Mouse (Mus musculus) gastrocnemius, adult 8-10 months (tissue): ENCODE data around the gene Mrpl18. TPM values are rescaled to one million over a fixed set of nuclear protein-coding genes. Genes with fewer than 3 reads are reported as not detected.
"Not testable (repeated sequence)": the region's sequence is repeated elsewhere in the genome, so short reads cannot be mapped to it uniquely, and the experiment has no call there.

Experiments used
- DNase-seq, 2 experiments: peaks; one replicate each; pipeline ENCODE4 v3.0.0; 2022; ENCODE audit warnings: low spot score in 2 of 2
- total RNA-seq, 4 experiments: library from RNA; stranded (reverse); gene quantifications; 2 replicates each; pipeline ENCODE4 v1.2.4; 2022

The Mrpl18 gene
- 100 to 1,000 TPM; 109 to 116 (median 111) TPM for total RNA-seq

DNA sequence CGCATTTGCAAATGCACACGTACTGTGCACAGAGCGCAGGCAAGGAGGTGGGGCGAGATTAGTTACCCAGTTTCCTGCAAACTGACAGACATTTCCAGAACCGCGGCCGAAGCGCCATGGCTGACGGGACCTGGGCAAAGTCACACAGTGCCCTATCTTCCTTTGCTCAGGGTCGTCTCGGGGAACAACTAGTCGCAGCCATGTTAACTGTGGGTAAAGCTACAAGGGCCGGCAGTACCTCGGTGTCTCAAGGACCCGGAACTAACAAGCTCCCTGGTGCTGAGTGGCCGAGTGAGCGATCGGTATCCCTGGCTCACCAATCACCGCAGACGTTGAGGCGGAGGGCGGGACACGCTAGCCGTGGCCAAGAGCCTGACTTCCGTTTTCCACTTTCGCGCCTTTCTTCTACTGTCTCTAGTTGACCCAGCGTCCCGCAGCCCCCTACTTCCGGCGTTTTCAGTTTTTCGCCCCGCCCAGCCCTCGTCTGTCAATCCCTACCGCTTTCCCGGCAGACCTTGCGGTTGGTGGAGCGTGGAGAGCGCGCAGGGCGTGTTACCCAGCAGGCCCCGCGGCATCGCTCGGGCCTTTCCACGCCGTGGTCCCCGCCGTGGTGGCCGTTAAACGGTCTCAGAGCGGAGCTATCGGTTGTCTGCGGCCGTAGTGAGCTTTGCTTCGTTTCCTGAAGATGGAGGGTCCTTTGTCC lies at the start of gene Mrpl18:
Gene Mrpl18 (minus strand): TSS at position 465 of the 703 bp plus-strand sequence.
- DNase-seq, result peak; percentile 98 to 99

DNA sequence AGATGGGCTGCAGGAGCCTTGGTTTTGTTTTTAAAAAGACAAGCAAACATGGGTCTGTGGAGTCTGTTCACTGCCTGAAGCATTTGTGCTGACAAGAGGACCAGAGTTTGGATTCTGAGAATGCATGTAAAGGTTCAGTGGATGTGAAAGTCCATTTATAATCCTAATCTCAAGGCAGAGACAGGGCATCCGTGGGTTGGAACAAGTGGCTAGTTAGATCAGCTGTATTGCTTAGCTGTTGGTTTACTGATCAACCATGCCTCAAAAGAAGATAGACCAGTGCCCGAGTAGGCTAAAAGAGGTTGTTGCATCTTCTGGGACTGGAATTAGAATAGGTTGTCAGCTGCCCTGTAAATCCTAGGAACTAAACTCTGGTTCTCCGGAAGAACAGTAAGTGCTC lies 47.3 kb upstream of the Mrpl18 start:
- DNase-seq, result no peak

DNA sequence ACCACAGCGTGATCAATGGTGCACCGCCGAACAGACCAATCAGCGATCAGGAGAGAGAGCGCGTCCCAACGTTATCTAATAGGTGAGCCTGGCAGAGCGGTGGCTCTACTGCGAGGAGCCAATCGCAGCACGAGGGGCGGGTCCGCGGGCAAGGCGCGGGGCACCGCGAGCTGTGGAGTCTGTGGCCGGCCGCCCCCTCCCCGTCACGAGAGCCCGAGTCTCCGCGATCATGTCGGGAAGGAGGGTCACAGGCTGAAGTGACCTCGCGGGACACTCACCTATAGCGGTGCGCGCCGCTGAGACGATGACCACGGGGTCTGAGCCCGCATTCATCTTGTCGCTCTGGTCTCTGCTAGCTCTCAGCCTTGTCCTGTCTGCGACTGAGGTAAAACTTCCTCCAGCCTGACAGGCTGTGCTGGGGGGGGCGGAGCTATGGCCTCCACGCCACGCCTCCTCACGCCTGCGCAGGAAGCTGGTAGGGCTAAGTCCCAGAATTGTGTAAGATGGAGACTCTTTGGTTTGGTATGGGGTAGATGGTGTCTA lies 44.3 kb upstream of the Mrpl18 start, which contains the start of gene Acat2:
Gene Acat2 (minus strand): TSS at position 417 of the 543 bp plus-strand sequence.
- peak; percentile 90 for DNase-seq

DNA sequence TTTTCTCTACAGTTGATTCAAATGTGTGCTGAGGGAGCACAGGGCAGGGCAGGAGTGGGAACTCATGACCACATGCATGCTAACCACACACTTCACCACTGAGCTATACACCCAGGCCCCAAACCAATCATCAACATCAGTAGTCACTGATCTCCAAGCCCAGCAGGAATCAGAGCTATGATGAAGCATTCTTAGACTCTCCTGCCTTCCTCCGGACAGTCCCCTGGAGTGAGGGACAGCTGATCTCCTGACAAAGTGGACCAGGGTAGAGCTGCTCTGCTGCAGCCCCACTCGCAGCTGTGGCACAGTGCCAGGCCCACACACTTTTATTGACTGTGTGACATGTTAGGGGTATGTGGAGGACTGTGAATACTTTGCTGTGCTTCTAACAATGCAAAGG lies 43.2 kb upstream of the Mrpl18 start:
- not testable (repeated sequence) for DNase-seq

DNA sequence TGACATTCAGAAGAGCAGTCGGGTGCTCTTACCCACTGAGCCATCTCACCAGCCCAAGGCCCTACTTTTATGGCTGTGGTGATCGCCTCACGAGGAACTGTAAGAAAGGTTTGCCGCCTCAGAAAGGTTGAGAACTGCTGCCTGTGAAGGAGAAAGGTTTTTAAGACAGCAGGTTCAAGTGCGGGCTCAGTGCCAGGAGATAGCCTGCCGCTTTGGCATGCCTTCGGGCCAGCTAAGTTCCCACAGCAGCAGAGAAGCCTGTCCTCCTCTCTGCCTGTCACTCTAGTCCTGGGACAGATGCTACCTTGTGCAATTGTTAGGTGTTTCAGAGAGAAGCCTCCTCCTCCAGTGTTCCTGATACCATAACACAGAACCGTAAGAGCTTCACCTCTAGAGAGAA lies 40.5 kb upstream of the Mrpl18 start:
- DNase-seq, result no peak

DNA sequence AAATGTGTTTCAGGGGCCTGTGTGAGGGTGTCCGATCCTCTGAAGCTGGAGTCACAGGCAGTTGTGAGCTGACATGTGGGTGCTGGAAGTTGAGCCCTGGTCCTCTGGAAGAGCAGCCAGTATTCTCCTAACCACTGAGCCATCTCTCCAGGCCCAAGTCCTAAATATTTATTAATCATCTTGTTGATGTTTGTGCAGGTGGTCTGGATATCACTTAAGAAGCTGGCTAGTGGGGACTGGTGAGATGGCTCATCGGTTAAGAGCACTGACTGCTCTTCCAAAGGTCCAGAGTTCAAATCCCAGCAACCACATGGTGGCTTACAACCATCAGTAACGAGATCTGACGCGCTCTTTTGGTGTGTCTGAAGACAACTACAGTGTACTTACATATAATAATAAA lies 33.5 kb upstream of the Mrpl18 start:
- no peak for DNase-seq

DNA sequence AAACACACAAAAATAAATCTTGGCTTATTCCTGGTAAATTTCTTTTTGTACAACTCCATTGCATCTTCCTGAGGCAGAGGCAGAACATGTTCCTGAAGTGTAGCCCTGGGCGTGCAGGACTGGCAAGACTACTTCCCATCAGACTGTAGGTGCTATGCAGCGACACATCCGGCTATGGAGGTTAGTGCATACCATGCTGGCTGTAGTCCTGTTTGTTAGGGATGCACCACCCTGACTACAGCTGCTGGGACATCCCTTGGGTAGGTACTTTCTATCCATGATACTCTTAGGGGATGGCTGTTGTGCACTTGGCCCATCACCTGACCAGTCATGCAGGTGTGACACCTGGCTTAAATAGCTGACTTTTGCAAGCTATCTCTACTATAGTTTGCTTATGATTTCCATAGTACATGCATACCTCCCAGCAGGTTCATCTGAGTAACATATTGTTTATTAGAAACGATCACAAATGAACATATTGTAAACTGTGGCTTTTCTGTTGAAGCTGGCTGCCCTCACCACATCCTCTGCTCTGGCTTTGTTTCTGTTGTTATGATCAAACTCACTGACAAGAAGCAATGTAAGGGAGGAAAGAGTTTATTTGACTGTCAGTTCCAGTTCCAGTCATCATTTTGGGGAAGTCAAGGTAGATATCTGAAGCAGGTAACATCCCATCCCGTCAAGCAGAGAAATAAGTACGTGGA lies 26.5 kb upstream of the Mrpl18 start:
- no peak for DNase-seq

DNA sequence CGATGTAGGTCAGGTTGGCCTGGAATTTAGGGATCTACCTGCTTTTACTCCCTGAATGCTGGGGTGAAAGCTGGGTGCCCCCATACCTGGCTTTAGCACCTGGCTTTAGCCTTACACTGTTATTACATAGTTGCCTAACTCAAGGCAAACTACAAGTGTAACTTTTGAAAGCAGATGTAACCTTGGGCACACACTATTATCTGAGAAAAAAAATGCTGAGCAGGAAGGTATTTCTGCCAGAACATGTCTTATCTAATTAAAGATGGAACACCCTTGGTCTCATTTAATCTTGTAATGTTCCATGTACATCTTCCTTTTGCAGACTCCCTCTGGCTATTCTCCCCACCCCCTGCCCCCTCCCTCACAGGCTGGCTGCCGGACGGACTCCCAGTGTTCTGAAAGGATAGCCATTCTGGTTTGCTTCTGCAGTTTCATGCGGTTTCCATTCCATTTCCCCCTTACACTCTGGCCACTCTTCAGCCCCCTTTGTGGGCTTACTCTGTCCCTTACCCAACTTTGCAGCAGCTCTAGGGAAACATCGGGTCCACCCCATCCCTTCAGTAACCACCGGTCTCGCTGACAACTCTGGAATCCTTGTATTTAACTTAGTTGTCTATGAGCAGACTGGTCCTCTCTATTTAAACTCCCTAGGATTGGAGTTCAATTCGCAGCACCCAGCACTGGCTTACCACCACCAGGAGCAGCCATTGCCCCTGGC lies 25.6 kb upstream of the Mrpl18 start:
- DNase-seq, result no peak

DNA sequence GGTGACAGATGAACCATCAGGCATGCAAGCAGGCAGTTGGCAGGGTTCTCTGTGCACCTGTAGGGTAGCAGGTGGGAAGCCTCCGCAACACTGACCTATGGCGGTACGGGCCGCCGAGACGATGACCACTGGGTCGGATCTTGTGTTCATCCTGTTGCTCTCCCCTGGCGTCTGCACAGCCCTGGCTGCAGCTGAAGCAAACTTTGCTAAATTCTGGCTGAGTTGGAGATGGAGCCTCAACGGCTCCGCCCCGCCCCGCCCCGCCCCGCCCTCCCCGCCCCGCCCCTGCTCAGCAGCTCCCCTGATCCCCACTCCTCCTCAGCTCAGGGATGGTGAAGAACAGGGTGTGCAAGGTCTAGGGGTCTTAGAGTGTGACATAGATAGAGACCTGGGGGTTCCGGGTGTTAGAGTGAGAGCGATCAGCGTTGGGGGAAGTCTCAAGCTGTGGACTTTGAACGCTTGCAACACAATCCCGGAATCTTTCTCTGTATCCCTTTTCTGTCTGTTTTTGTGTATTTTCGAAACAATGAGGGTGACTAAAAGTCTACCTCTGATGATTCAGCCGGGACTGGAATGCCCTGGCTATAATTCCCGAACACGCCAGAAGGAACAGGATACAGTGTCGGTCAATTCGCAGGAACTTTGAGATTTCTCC lies 24.1 kb upstream of the Mrpl18 start, which contains the start of gene Acat3:
Gene Acat3 (minus strand): TSS at position 450 of the 655 bp plus-strand sequence.
- no peak for DNase-seq

DNA sequence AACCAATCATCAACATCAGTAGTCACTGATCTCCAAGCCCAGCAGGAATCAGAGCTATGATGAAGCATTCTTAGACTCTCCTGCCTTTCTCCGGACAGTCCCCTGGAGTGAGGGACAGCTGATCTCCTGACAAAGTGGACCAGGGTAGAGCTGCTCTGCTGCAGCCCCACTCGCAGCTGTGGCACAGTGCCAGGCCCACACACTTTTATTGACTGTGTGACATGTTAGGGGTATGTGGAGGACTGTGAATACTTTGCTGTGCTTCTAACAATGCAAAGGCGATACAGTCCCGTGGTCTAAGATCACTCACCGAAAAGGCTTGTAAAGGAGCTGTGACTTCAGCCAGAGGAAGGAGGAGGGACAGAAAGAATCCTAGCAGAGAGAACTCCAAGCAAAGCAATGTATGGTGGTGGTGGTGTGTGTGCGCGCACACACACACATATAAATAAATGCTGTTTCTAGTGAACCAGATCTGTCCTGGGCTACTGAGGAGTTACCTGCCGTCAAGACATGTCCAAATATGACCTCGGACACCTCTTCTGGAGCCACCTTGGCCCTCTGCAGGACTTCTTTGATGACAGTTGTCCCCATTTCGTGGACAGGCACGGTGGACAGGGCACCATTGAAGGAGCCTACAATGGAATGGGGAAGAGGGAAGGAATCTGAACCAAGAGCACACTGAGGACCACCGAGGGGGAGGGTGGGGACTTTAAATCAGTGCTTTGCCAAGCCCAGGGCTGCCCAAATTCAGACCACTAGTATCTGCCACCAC lies 23.4 kb upstream of the Mrpl18 start:
- DNase-seq, result not testable (repeated sequence)

DNA sequence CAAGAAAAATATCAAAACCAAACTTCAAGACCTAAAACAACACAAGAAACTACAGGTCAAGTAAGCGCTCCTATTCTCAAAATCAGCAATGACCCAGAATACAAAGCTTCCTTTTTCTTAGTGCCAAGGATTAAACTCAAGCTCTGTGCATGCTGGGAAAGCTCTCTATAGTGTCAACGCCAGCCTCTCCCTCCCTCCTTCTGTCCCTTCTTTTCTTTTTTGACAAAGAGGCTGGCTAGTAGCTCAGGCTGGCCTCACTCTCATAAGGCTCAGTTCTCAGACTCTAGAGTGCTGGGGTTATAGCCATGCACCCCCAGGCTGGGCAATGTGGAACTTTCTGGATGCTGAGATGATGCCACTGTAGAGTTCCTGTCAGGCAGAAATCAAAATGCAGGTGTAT lies 21.9 kb upstream of the Mrpl18 start:
- no peak for DNase-seq

DNA sequence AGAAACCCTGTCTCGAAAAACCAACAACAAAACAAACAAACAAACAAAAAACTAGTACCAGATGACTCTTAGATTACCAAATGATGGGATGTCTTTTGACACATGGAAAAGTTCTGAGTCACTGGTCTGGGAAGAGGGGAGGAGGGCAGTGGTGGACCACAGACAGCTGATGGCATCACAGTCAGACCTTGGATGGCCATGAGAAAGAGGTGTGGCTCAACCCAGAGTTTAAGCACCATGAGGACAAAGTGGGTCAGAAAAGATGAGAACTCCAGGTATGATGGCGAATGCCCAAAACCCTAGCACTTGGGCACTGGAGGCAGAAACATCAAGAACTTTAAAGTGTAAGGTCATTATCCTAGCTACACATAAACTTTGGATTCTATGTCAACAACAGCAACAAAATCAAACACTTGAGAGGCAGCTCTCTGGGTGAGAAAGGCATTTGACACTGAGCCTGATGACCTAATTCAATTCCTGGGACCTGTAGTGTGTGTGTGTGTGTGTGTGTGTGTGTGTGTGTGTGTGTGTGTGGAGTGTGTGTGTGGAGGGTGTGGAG lies 21.3 kb upstream of the Mrpl18 start:
- no peak for DNase-seq

DNA sequence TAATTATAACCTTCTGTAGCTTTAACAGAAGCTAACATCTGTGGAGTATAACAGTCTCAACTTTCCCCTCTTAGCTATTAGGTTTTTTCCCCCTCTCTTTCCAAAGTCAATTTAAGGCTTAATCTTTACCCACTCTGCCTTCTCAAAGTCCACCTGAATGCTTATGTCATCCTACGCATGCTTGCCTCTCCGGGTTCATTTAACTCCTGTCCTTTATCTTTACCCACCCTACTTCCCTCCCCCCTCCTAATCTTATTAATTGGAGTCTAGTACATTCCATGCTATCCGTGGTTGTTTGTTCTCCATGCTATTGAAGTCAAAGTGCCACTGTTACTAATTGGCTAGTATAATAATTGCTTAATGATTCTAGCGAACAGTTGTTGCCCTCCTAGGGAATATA lies 19.6 kb upstream of the Mrpl18 start:
- no peak for DNase-seq

DNA sequence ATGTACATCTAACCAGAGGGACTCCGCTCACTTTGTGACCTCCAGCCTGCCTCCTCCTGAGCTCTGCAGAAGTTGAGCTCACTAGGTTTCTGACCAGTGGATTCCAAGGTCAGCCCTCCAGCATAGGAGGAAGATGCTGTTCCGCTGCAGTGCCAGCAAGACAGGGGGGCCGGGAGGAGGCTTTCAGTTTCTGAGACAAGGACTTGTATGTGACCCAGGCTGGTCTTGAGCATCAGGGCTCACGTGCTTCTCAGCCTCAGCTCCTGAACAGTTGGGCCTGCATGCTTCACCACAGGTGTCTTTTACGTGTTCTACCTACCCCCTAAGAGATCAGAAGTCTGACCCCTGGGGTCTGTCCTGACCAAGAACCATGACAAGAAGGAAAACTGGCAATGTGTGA lies 15.4 kb upstream of the Mrpl18 start:
- DNase-seq, result not testable (repeated sequence)

DNA sequence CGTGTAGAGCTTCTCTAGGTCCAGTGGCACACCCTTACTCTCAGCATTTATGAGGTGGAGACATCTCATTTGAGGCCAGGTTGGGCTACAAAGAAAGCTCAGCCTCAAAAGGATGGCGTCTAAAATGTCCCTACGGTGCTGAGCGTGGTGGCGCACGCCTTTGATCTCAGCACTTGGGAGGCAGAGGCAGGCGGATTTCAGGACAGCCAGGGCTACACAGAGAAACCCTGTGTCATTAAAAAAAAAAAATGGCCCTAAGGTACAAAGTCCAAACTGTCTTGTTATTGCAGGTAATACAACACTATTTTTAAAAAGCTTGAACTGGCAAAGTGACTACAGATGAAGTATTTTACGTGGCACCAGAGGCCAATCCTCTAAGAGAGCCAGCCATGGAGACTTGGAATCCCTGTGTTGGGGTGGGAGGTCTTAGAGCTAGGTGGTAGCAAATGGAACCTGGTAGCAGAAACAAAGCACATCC lies 9.6 kb upstream of the Mrpl18 start:
- no peak for DNase-seq

DNA sequence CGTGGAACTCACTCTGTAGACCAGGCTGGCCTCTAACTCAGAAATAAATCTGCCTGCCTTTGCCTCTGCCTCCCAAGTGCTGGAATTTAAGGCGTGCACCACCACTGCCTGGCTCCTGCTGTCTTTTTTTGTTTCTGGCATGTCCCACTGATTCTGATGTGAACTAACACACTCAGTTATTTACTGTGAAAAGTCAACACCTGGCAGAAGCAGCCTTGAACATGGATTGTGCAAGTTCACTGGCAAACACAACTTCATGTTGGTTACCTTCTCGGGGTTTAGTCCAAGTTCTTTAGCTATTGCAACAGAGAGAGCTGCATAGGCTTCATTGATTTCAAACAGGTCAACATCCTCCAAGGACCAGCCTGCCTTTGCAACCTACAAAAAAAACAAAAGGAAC lies 8.9 kb upstream of the Mrpl18 start:
- DNase-seq, result no peak

DNA sequence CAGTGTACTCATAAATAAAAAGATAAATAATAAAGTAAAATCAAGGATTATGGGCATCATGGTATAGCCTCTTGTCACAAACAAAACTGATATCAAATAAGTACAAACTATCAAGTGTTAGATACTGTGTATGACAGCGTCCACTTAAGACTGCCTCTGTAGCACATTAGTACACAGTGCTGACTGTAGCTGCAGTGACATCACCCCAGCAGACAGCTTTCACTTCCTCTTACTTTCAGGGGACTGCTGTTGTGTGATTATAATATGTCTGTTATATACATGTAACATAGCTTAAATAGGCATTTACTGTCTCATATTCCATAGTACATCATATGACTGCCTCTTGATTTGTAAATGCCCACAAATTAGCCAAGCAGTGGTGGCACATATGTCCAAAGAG lies 4.9 kb upstream of the Mrpl18 start:
- DNase-seq, result no peak

DNA sequence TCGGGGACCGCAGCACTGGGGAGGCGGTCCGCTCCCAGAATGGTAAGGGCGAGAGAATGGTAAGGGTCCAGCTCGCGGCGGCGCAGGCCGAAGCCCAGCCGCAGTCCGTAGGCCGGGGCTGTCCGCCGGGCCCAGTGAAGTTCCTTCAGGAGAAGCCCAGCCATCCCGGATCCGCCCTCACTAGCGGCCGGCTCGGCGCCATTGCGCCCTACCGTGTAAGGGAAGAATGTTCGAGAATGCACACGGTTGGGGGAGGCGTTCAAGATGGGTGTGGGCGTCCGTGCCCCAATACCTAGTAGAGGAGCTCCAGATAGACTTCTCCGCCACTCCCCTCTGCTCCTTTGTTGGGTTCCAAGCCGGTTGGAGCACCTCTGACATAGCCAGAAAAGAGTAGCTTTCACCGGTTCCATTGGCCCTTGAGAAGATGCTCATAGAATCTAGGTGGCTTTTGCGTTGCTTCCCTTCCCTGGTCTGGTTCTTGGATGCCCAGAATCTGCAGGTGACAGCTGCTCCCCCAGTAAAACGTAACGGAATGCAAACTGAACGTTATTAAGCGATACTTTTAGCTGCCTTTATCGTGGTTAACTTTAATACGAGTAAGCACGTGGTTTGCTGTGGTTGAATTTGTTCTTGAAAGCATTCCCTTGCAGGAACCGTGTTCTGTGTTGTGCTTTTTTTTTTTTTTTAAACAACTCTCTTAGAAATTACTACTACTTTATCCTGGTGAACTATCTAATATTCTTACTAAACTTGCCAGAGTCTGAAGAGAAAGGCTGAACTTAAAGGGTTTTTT lies 639 bp upstream of the Mrpl18 start:
- peak in 1 of 2 experiments; percentile 24 for DNase-seq

DNA sequence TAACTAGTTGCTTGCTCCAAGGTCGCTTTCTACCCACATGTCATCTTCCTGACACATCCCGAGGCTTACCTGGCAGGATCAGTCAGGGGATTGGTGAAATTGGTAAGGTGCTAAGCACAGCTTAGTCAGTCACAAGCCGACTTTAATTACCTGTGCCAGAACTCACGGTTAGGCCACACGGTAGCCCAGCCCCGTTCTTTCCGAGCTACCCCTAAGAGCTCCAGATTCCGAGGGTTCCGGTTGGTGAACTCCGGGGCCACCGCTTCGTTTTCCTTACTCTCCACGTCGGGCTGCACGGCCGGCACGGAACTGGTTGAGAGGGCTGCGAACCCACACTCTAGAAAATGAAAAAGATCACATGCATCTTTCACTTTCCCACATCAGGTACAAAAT lies 661 bp downstream of the Mrpl18 start, which contains the start of gene Tcp1:
Gene Tcp1 (plus strand): TSS at position 214 of the 393 bp plus-strand sequence.
- no peak for DNase-seq
